Mouse (Mus musculus) E14TG2a.4 (cell line): Measurements from ENCODE around the gene Nudt3.

ENCODE experiments used
- H3K27me3 ChIP-seq: 2 replicates; pipeline ENCODE4 v1.6.1; 2014; ENCODE audit warnings: low read length, control low read depth; ENCODE audit not compliant: insufficient read depth
- H3K36me3 ChIP-seq: 2 replicates; pipeline ENCODE4 v1.6.1; 2014; ENCODE audit warnings: low read length, control low read depth; ENCODE audit not compliant: insufficient read depth
- H3K4me1 ChIP-seq: replicated peaks from 2 replicates; pipeline ENCODE4 v1.6.1; 2014; ENCODE audit warnings: low read depth, low read length, control low read depth
- H3K4me3 ChIP-seq: replicated peaks from 2 replicates; pipeline ENCODE4 v1.5.1; 2014; ENCODE audit warnings: mild to moderate bottlenecking, low read length
- H3K9me3 ChIP-seq: 2 replicates; pipeline ENCODE4 v1.6.1; 2014; ENCODE audit warnings: low read length, control low read depth
- CTCF ChIP-seq: conservative IDR thresholded peaks from 2 replicates; pipeline ENCODE4 v1.5.1; 2014; ENCODE audit warnings: low read length
- NANOG ChIP-seq: IDR thresholded peaks from 2 replicates; pipeline ENCODE4 v1.6.1; 2014; ENCODE audit warnings: borderline replicate concordance, low read length, mixed read lengths
- POU5F1 ChIP-seq: IDR thresholded peaks from 2 replicates; pipeline ENCODE4 v1.6.1; 2014; ENCODE audit warnings: low read length, borderline replicate concordance

Nudt3 gene

GRCm38 (mm10) chr17:27554062-27554960 lies 69.0 kb downstream of the Nudt3 start:
- Histone ChIP-seq H3K36me3 (peaks cover 7% of the 10 kb centered on the region), H3K27me3 (no peaks in the 10 kb centered on the region), H3K9me3 (no peaks in the 10 kb centered on the region), H3K4me3 (peak overlapping the region; percentile 95), H3K4me1 (peaks cover 66% of the 10 kb centered on the region)
- TF ChIP-seq CTCF, result no peak

GRCm38 (mm10) chr17:27552215-27553201 lies 70.8 kb downstream of the Nudt3 start:
- Histone ChIP-seq H3K4me1 (peaks cover 60% of the 10 kb centered on the region), H3K4me3 (peak overlapping the region; percentile 17; the same call in 1 of the 2 replicates), H3K27me3 (no peaks in the 10 kb centered on the region), H3K36me3 (no peaks in the 10 kb centered on the region), H3K9me3 (no peaks in the 10 kb centered on the region)
- TF ChIP-seq NANOG (no peak), POU5F1 (no peak), CTCF (no peak)

DNA sequence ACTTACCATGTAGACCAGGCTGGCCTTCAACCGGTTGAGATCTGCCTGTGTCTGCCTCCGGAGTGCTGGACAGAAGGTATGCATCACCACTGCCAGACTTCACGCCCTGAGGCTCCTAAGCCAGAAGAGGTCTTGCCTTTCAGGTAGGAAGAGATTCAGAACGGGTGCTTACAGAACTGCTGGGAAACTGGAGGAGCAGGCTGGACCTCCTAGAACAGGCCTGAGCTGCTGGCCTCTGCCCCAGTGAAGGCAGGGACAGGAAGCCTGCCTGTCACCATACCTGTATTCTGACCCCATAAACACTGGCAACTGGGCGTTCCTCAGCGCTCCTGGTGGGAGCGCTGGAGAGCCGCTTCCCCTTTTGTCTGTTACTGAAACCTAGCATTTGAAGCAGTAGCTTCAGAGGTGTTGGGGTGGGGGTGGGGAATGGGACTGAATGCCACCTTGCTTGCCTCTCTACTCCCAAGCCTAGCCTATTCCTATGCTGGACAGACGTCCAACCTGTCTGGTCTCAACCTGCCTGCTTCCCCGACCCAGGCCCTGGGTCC lies 71.8 kb downstream of the Nudt3 start:
- TF ChIP-seq POU5F1 (no peak), NANOG (no peak), CTCF (0 out of 2 replicates have a peak, but pooled peaks have one; percentile 13)

DNA sequence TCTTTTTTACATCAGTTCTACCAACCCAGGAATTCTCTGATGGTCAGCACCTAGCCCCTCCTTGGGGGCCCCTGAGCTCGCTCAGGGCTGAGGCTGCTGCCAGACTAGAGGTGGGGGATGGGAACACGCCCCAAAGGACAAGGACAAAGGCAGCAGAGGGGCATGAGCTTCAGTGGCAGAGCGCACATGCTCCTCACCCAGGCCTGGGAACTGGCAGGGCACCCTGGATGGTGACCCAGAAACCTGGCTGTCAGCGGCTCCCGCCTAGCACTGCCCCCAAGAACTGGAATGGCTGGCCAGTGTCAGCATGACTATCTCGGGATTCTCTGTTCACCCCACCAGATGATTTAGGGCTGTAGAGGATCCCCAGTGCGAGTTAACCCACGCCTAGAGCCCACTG lies 74.1 kb downstream of the Nudt3 start:
- H3K4me1 ChIP-seq, result peaks cover 72% of the 10 kb centered on the region
- no peaks in the 10 kb centered on the region for H3K9me3 ChIP-seq
- H3K36me3 ChIP-seq, result no peaks in the 10 kb centered on the region
- no peak overlapping the region for H3K4me3 ChIP-seq
- TF ChIP-seq CTCF (no peak), NANOG (no peak), POU5F1 (no peak)
- H3K27me3 ChIP-seq, result no peaks in the 10 kb centered on the region; the same call in 1 of the 2 replicates

More for the DNA sequence above, 71.8 kb downstream of the Nudt3 start:
- Histone ChIP-seq H3K4me3 (peak overlapping the region; percentile 24), H3K27me3 (no peaks in the 10 kb centered on the region; the same call in 1 of the 2 replicates), H3K4me1 (peaks cover 69% of the 10 kb centered on the region), H3K9me3 (no peaks in the 10 kb centered on the region), H3K36me3 (no peaks in the 10 kb centered on the region)

GRCm38 (mm10) chr17:27547253-27547868 lies 75.9 kb downstream of the Nudt3 start:
- no peaks in the 10 kb centered on the region; the same call in 1 of the 2 replicates for H3K27me3 ChIP-seq
- TF ChIP-seq CTCF, result no peak
- TF ChIP-seq NANOG, result no peak
- no peak for TF ChIP-seq POU5F1
- H3K4me3 ChIP-seq, result no peak overlapping the region
- no peaks in the 10 kb centered on the region for H3K9me3 ChIP-seq
- no peaks in the 10 kb centered on the region for H3K36me3 ChIP-seq
- peaks cover 60% of the 10 kb centered on the region for H3K4me1 ChIP-seq

GRCm38 (mm10) chr17:27546574-27547085 lies 76.7 kb downstream of the Nudt3 start:
- Histone ChIP-seq H3K27me3 (no peaks in the 10 kb centered on the region; the same call in 1 of the 2 replicates), H3K4me3 (no peak overlapping the region), H3K4me1 (peaks cover 60% of the 10 kb centered on the region), H3K36me3 (no peaks in the 10 kb centered on the region), H3K9me3 (no peaks in the 10 kb centered on the region)
- TF ChIP-seq CTCF, result no peak
- no peak for TF ChIP-seq NANOG
- TF ChIP-seq POU5F1, result no peak

DNA sequence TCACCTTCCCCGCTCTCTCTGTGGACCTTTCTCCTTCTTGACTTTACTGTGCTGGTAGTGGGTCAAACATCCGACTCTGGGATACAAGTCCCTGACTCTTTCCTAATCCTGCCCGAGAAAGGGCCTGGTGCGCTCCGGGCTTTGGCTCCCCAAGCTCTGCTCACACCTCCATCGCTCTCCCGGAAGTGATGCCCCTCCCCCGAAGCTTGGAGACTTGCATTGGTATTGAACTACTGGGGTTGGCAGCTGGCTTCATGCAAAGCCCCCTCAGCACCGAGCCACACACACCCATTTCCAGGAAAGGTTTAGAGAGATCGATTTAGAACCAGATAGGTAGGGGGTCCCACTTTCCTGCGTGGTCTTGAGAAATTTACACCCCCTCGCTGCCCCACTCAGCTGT lies 77.3 kb downstream of the Nudt3 start:
- TF ChIP-seq NANOG (no peak), CTCF (no peak)
- H3K4me1 ChIP-seq, result peaks cover 60% of the 10 kb centered on the region
- peak overlapping the region; percentile 35; the same call in 1 of the 2 replicates for H3K4me3 ChIP-seq
- H3K36me3 ChIP-seq, result no peaks in the 10 kb centered on the region
- H3K27me3 ChIP-seq, result no peaks in the 10 kb centered on the region; the same call in 1 of the 2 replicates
- no peaks in the 10 kb centered on the region for H3K9me3 ChIP-seq
